Mouse (Mus musculus): ENCODE measurements around the gene Bglap.

- TF ChIP-seq CTCF (IDR thresholded peaks at IDR 0.05; ENCODE audit: control insufficient read depth, insufficient read depth, insufficient read length) (no peak), USF1 (IDR thresholded peaks at IDR 0.05; ENCODE audit: low read depth) (no peak), MYOD1 (IDR thresholded peaks at IDR 0.05; ENCODE audit: control insufficient read depth, insufficient read length, low read depth) (no peak), MAX (IDR thresholded peaks at IDR 0.05) (no peak), CEBPB (IDR thresholded peaks at IDR 0.05; ENCODE audit: low read depth) (no peak)
Measured at GRCm38 (mm10) chr3:88338316-88338715, 45.9 kb downstream of the Bglap start.

Measured in C2C12 (cell line).